Mouse (Mus musculus): Measurements from ENCODE around the gene Sh3kbp1.

The Sh3kbp1 gene

GRCm38 (mm10) chrX:159751834-159752233, 124.8 kb downstream of the Sh3kbp1 start:
- DNase-seq, result peak in 1 of 2 experiments; percentile 19

DNA sequence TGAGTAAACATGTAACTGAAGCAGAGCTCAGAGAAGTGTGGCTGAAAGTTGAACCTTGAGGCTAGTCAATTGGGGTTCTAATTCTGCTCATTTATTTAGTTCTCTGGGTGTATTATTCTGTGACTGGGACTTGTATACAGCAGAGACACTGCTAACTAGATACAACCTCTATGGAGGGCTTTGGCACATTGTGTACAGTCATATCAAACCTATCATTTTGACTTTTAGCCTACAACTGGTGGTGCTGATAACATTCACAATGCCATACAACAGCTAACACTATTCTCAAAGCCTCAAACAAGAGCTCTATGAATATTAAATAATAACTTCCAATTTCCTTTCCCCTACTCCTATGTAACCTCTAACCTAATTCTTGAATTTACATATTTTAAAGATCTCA, 129.2 kb downstream of the Sh3kbp1 start:
- DNase-seq, result no peak

DNA sequence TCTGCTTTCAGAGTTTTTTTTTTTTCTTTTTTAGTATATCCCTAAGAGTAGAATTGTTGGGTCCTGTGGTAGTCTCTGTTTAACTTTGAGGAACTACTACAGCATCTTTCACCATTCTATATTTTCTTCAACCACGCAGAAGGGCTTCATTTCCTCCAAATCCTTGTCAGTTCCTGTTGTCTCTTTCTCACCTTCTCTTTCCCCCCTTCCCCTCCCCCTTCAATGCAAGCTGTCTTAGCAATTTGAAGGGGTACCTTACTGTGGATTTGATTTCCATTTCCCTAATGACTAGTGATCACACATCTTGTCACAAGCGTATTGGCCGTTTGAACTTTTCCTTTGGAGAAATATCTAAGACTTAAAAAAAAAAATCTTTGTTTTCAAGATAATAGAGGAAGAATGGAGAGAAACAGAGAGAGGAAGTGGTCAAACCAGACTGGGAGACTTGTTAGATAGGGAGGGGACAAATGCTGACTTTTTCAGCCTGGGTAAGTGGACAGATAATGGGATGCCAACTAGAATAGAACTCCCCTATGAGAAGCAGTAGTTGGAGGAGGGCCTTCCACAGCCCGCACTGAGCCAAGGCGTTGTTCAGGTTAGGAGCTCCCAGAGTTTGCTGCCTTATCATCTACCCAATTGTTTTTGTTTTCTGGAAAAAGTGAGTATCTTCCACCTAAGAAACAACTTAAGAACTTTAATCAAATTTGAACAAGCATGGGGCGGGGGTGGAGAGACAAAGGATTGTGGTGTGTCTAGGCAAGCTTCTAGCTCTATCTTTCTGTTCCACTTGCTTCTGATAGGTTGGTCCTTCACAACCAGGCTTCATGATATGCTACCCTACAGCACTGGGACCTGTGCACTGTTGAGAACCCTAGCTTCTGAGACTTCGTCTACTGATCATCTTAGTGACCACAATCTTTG, 130.1 kb downstream of the Sh3kbp1 start:
- no peak for DNase-seq

DNA sequence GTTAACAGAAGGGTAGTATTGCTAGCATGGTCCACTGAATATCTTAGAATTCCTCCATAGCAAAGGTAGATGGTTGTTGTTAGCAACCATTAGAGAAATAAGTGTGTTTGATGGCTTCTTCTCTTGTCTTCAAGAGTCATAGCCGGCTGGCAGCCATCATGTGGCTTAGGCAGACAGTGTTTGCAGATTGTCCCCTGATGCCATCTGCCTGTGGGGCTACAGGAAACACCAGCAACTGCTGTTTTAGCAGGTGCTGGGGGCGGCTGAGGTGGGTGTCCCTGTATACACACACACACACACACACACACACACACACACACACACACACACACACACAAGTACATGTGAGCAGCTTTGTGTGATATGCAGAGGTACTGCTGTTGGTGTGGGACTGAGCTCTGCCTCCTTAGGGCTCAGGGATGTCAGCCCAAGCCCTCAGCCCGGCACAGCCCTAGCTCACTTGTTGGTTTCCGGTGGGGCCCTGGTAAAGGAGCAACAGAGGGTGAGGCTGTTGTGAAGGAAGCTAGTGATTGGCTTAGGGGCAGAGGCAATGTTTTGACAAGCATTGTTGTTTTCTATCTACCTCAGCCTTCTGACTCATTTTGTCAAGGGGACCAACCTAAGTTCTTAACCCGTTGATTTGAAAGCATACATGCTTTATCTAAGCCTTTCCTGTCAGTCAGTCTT, 130.9 kb downstream of the Sh3kbp1 start:
- DNase-seq, result no peak

- DNase-seq, result no peak
These were observed 136.7 kb downstream of the Sh3kbp1 start for GRCm38 (mm10) chrX:159763801-159764200.

- DNase-seq, result no peak
These were observed 138.8 kb downstream of the Sh3kbp1 start for GRCm38 (mm10) chrX:159765850-159766249.

GRCm38 (mm10) chrX:159769005-159769404, 141.9 kb downstream of the Sh3kbp1 start:
- no peak for DNase-seq

DNA sequence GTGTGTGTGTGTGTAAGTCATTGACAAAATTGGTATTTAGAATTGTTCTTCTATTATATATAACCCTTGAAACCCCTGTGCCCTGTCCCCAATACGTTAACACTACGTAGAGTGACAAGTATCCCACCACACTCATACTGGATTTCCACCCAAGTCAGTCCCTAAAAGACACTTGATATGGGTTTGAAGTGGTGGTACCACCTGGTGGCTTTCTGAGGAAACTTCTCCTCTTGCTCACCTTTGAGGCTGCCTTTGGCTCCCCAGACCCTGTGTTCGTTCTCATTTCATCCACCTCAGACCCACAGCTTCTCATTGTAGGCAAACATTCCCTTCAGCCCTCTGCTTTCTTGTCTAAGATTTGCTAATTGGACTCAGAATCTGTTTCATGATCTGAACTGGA, 142.7 kb downstream of the Sh3kbp1 start:
- DNase-seq, result no peak

- DNase-seq, result no peak
These were observed 145.1 kb downstream of the Sh3kbp1 start for GRCm38 (mm10) chrX:159772137-159772536.

DNA sequence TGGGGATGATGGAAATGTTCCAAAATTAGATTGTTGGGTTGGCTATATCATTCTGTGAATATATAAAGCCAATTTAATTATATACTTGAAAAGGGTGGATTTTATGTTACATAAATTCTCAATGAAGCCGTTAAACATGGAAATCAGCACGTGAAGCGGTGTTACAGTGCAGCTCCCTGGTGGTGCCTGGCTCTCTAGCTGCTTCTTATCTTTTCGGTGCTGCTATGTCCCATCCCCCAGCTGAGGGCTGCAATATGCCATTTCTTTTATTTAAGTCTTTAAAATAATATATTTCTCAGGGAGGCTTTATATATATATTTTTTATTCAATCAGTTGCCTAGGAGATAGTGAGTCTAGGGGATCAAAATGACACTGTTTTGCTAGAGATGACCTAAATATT, 148.0 kb downstream of the Sh3kbp1 start:
- no peak for DNase-seq

DNA sequence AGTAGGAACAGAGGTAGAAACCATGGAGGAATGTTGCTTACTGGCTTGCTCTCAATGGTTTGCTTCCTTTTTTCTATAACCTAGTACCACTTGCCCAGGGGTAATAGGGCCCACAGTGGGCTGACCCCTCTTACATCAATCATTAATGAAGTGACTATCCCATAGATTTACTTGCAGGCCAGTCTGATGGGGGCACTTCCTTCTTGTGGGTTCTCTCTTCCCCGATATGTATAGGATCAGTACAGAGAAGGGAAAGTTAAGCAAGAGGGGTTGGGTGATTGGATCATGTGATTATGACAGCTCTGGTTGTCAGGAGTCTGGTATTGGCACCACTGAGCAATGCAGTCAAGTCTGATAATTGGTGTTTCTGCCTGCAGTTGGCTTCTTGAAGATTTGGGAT, 151.7 kb downstream of the Sh3kbp1 start:
- DNase-seq, result no peak

- DNase-seq, result no peak
These were observed 163.4 kb downstream of the Sh3kbp1 start for GRCm38 (mm10) chrX:159790516-159790915.

DNA sequence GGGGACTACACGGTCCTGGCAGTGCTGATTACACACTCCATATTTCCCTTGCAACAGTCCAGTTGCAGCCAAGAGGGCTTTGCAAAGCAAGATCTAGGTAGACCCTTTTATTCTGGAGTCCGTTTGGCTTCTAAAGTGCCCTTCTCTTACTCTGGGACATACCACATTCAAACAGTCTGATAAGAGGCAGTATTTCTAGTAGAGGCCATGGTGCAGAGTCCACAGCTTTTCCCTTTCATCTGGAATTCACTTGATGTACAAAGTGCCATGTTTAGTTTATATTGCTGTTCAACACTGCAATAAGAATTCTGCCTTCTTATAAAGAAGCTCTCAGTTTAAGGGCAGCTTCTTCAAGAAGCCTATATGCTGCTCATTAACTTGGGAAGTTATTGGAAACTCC, 168.5 kb downstream of the Sh3kbp1 start:
- DNase-seq, result no peak

DNA sequence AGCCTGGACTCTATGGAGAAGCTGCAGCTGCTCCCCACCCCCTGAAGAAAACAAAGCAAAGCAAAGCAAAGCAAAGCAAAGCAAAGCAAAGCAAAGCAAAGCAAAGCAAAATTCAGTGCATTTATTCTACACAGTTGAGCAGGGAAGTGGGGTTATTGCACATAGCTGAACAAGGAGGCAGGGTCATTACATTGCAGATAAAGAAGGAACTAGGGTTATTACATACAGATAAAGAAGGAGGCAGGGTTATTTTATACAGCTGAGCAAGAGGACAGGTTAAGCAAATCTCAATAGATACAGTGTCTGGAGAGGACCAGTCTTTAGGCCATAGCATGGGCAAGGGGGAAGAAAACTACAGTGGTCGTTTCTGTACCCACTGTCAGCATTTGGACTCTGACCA, 177.3 kb downstream of the Sh3kbp1 start:
- DNase-seq, result no peak

GRCm38 (mm10) chrX:159809510-159809909, 182.4 kb downstream of the Sh3kbp1 start:
- no peak for DNase-seq

- no peak for DNase-seq
These were observed 183.4 kb downstream of the Sh3kbp1 start for GRCm38 (mm10) chrX:159810469-159810868.

DNA sequence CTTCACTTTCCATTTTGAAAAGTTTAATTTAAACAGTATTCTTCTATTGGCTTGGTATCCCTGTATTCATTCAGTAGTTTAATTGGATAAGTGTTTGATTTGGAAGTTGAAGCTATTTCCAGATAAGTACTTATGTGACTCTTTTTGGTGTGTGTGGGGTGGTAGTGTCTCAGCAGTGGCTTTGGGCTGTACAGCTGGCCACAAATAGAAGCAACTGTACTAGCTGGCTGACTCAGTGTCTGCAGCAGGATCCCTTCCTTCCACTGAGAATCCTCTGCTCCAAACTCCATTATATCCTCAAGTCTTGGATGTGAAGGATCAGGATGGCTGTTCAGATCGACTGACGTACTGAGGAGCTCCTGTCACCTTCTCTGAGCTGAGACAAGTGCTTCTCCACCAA, 190.4 kb downstream of the Sh3kbp1 start:
- no peak for DNase-seq

DNA sequence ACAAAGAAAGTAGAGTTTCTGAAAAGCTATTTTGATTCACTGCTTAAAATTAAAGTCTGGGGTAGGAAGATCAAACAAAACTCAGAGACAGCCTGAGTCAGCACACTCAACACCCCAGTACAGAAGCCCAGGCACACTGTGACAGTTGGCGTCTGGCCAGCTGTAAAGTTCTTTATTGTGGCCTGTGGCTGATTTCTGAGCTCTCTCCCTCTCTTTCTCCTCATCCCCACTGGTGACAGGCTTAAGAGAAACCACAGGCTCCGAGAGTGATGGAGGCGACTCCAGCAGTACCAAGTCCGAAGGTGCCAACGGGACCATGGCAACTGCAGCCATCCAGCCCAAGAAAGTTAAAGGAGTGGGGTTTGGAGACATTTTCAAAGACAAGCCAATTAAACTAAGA, 201.1 kb downstream of the Sh3kbp1 start:
- peak in 1 of 2 experiments; percentile 5 for DNase-seq

- peak in 1 of 2 experiments; percentile 3 for DNase-seq
These were observed 202.2 kb downstream of the Sh3kbp1 start for GRCm38 (mm10) chrX:159829192-159829852.

DNA sequence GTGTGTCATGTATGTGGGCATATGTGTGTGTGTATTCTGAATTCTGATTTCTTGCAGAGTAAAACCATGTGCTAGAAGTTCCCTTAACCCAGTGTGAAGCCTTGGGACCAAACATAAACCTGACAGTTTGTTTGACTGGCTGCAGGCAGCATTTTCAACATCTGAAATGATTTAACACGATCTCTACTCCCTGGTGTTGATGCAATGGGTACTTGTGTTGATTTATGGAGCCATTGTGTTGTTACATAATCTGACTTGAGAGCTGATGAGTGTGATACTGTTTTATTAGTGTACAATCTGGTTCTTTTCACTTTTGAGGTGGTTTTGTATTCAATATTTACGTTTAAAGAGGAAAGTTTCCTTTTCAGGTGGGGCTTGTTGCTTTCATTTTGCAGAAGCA, 204.1 kb downstream of the Sh3kbp1 start:
- DNase-seq, result no peak

DNA sequence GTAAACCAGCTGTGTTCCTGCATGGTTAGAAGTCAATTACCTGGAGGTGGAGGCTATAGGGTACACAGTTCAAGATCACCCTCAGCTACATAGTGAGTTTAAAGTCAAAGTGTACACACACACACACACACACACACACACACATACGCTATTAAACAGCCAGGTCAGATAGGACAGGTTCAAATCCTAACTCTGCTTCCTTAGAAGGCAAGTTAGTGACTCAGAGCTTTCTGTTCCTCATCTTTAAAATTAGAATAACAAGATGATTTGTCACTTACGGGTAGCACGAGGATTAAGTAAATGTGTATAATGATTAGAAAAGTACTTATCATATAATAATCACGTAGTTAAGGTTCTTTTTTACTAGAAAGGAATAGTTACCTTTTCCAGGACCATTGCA, 208.2 kb downstream of the Sh3kbp1 start:
- DNase-seq, result no peak

GRCm38 (mm10) chrX:159837379-159837778, 210.3 kb downstream of the Sh3kbp1 start:
- peak; percentile 74 to 86 for DNase-seq

DNA sequence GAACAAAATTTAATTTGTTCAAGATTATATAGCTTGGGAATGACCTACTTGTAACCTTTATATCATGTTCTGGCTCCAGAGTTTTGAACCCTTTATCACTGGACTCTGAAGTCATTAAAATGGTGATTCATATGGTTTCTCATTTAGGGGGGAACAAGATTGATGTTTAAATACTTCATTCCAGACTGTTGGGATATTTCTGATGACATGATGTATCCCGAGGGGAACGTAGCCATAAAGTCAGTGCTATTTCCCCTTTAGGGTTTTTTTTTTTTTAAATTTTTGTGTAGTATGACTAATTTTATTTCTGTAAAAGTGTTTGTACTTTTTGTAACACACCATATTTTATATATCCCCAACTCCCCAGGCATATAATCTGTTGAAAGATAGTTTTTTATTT, 212.7 kb downstream of the Sh3kbp1 start:
- no peak for DNase-seq

DNA sequence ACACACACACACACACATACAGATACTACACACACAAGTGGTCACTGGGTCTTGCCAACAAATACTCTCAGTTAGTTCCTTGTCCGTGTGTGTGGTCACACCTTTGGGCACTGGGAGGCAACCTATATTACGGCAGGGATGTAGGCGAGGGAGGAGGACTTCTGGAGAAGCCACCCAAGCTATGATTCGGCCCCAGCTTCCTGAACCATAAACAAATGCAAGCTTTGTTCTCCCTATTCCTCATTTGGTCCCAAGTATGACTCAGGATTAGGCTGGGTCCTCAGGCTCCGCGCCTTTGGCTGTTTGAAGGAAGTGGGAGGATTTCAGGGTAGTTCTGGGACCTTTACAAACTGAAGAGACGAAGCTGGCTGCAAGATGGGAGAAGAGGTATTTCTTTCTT, 213.2 kb downstream of the Sh3kbp1 start:
- DNase-seq, result no peak

Measured in cerebellum, postnatal 25 days (tissue).